Mouse (Mus musculus): ENCODE data around the gene Gm29094.
"Not testable (repeated sequence)": the region's sequence is repeated elsewhere in the genome, so short reads cannot be mapped to it uniquely, and the experiment has no call there.

Gene Gm29094

DNA sequence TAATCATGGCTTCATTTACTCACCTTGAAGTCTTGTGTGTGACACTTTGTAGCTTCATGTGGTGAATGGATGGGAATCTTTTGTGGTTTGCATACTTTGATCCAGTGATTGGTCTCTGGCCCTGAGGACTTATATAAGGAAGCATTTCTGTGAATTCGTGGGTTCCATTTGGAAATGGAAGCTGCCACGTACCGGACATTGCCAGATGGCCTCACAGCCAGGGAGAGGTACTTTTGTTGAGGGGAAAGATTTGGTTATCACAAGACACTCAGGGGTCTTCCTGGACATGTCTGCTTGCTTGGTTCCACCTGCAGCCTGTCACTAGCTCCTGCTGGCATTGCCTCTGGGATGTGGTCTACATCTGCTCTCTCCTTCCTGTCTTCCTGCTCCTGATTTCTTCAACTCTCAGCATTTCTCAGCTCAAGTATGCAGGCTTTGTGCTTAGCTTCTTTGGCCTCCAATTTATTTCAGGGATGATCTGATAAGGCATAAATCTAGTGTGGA is 41.4 kb downstream of the Gm29094 start:
- not testable (repeated sequence) for DNase-seq (ENCODE audit: low read depth, low spot score)

DNA sequence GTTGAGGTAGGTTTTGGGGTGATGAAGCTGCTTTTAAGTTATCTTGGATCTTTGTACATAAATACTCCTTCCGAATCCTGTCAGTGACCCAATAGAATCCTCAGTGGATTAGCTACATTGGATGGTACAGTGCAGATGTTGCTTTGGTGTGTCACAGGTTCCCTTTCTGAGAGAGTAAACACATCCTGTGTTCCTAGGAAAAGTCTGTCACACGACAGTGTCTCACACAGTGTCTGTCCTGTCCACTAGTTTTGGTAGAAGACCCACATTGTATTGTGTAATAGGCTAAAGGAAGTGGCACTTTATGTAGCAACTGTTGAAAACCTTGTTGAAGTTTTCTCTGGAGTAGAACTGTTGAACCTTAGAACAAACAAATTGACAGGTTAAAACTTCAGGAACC is 54.2 kb downstream of the Gm29094 start:
- DNase-seq (ENCODE audit: low read depth, low spot score) = no peak

DNA sequence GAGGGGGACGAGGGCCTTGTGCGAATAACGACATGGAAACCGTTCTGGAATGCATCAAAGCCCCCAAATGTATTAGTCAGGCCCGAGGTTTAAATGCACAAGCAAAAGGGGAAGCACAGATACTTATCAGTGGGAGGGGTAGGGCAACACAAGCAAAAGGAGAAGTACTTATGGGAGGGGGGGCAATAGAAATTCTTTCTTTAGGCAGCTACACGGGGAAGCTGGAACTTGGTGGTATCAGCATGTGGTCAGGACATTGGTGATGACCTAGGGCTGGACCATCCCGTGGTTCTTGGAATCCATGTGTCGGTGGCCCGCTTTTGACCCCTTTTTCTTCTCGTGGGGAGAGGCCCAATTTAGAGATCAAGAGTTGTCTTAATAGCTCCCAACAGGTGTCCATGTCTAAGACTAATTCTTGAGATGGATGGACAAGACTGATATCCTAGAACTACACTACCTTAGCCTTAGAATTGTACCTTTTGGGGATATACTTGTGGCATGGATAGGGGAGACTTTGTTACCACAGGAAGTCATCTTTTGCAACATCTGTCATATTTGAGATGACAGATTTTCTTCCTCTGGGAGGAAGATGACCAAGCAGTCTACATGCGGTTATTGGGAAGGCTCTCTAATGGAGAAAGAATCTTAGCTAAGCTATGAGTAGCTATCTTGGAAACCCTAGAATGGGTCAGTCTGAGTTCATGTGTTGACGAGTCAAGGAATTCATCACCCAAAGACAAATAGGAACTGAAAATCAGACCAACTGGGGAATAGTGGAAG is 57.6 kb downstream of the Gm29094 start:
- DNase-seq (ENCODE audit: low read depth, low spot score) = no peak

DNA sequence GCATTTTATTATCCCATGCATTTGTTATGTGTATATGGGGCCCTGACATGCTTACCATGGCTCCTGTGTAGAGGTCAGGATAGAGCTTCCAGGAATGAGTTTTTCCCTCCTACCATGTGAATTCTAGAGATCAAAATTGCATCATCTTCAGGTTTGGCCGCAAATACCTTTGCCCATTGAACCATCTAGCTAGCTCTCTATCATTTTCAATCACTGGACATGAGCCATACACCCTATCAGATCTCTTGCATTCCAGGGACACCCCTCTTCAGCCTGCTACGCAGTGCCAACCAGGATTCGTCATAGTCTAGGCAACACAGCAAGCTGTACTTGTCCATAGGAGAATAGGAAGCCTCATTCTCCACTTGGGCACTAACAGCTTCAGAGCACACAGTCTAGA is 64.8 kb downstream of the Gm29094 start:
- DNase-seq (ENCODE audit: low read depth, low spot score) = no peak

DNA sequence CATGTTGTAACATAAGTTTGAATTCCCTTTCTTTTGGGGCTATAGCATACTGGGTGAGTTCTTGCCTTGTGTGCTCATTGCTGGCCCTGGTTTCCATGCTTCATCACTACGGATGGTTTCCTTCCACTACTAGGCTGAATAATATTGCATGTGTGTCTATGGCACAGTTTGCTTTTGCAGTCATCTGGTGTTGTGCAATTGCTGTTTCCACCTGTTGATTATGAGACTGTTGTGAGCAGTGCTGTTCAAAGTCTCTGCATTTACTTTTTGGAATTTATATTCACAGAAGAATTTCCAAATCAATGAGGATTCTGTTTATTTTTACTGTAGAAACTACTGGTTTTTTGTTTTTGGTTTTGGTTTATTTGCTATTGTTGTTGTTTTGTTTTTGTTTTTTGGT is 65.4 kb downstream of the Gm29094 start:
- DNase-seq (ENCODE audit: low read depth, low spot score) = no peak
